Mouse (Mus musculus) CH12.LX (cell line): ENCODE data around the gene Rrp36. TPM values are rescaled to one million over a fixed set of nuclear protein-coding genes. Genes with fewer than 3 reads are reported as not detected.

ENCODE experiments used
- DNase-seq: peaks from one replicate; pipeline ENCODE4 v3.0.0-alpha.2; 2013; ENCODE audit errors: extremely low read depth
- H3K27ac ChIP-seq: 2 replicates; pipeline ENCODE4 v1.5.1; 2012; ENCODE audit warnings: low read depth, mild to moderate bottlenecking, control low read depth, moderate library complexity; ENCODE audit not compliant: insufficient read depth
- H3K27me3 ChIP-seq: replicated peaks from 2 replicates; pipeline ENCODE3; 2012; ENCODE audit warnings: inconsistent platforms
- H3K36me3 ChIP-seq, 2 experiments: replicated peaks in 1 of 2; 2 replicates each; pipeline versions ENCODE3 to v1.6.1; 2012; ENCODE audit warnings: inconsistent platforms in 1 of 2, low read length in 1 of 2, mild to moderate bottlenecking in 1 of 2, mixed read lengths in 1 of 2, moderate library complexity in 1 of 2; ENCODE audit not compliant: control insufficient read depth in 1 of 2, insufficient read depth in 1 of 2
- H3K4me1 ChIP-seq, 2 experiments: 2 replicates each; pipeline ENCODE4 v1.6.1; 2012; ENCODE audit warnings: inconsistent platforms in 1 of 2, moderate library complexity in 1 of 2; ENCODE audit not compliant: insufficient read depth in 2 of 2, control insufficient read depth in 1 of 2
- H3K4me2 ChIP-seq: 2 replicates; pipeline ENCODE4 v1.6.1; 2012; ENCODE audit warnings: low read depth, mild to moderate bottlenecking, control low read depth; ENCODE audit not compliant: poor library complexity, insufficient read depth, severe bottlenecking
- H3K4me3 ChIP-seq, 3 experiments: fragments of 150-350 bp in 1 of 3; sonication (generic) in 1 of 3; replicated peaks in 1 of 3; 2 replicates each; pipeline versions ENCODE3 to v1.5.1; 2011 to 2012; ENCODE audit warnings: low read depth in 2 of 3, low read length in 2 of 3, mild to moderate bottlenecking in 2 of 3, moderate library complexity in 2 of 3, control low read depth in 1 of 3, improper control_type of control experiment in 1 of 3, inconsistent platforms in 1 of 3, mixed read lengths in 1 of 3; ENCODE audit not compliant: poor library complexity in 1 of 3
- H3K79me2 ChIP-seq: replicated peaks from 2 replicates; pipeline ENCODE4 v1.6.1; 2012; ENCODE audit warnings: mild to moderate bottlenecking, moderate library complexity; ENCODE audit not compliant: control insufficient read depth, poor library complexity, insufficient read depth, severe bottlenecking; ENCODE audit errors: extremely low read depth
- H3K9ac ChIP-seq: 2 replicates; pipeline ENCODE4 v1.6.1; 2012; ENCODE audit warnings: low read depth, mild to moderate bottlenecking, control low read depth, moderate library complexity; ENCODE audit not compliant: insufficient read depth
- H3K9me3 ChIP-seq: replicated peaks from 2 replicates; pipeline ENCODE3; 2012; ENCODE audit warnings: low read length, inconsistent platforms, mixed read lengths
- BHLHE40 ChIP-seq: IDR thresholded peaks from 2 replicates; pipeline ENCODE4 v1.6.1; 2011; ENCODE audit warnings: mild to moderate bottlenecking, low read depth, low read length, improper control_type of control experiment
- CHD1 ChIP-seq: IDR thresholded peaks from 2 replicates; pipeline ENCODE4 v1.6.1; 2012; ENCODE audit warnings: low read depth, low read length, improper control_type of control experiment, inconsistent platforms
- CHD2 ChIP-seq: IDR thresholded peaks from 2 replicates; pipeline ENCODE4 v1.6.1; 2011; ENCODE audit warnings: low read length, improper control_type of control experiment
- E2F4 ChIP-seq: IDR thresholded peaks from 2 replicates; pipeline ENCODE4 v1.6.1; 2011; ENCODE audit warnings: low read depth, low read length, improper control_type of control experiment; ENCODE audit not compliant: insufficient replicate concordance
- ELF1 ChIP-seq: IDR thresholded peaks from 2 replicates; pipeline ENCODE4 v1.6.1; 2014; ENCODE audit warnings: low read depth, mild to moderate bottlenecking, inconsistent platforms, low read length, improper control_type of control experiment
- ETS1 ChIP-seq: conservative IDR thresholded peaks from 2 replicates; pipeline ENCODE4 v1.6.1; 2012; ENCODE audit warnings: low read depth, mild to moderate bottlenecking, inconsistent platforms, low read length, improper control_type of control experiment, moderate library complexity
- HCFC1 ChIP-seq: IDR thresholded peaks from 2 replicates; pipeline ENCODE4 v1.6.1; 2012; ENCODE audit warnings: low read depth, mild to moderate bottlenecking, inconsistent platforms, low read length, improper control_type of control experiment
- IRF4 ChIP-seq: IDR thresholded peaks from 2 replicates; pipeline ENCODE4 v1.6.1; 2014; ENCODE audit warnings: low read depth, mild to moderate bottlenecking, inconsistent platforms, low read length, improper control_type of control experiment
- JUND ChIP-seq: conservative IDR thresholded peaks from 2 replicates; pipeline ENCODE4 v1.6.1; 2011; ENCODE audit warnings: low read depth, low read length, improper control_type of control experiment
- KAT2A ChIP-seq: IDR thresholded peaks from 2 replicates; pipeline ENCODE4 v1.6.1; 2012; ENCODE audit warnings: low read length, improper control_type of control experiment, inconsistent platforms; ENCODE audit not compliant: insufficient replicate concordance
- MAX ChIP-seq: IDR thresholded peaks from 2 replicates; pipeline ENCODE4 v1.6.1; 2011; ENCODE audit warnings: low read length, improper control_type of control experiment
- MYC ChIP-seq: IDR thresholded peaks from 2 replicates; pipeline ENCODE4 v1.6.1; 2011; ENCODE audit warnings: low read depth, mild to moderate bottlenecking, improper control_type of control experiment, low read length
- NELFE ChIP-seq: IDR thresholded peaks from 2 replicates; pipeline ENCODE4 v1.6.1; 2011; ENCODE audit warnings: low read depth, low read length, improper control_type of control experiment
- NRF1 ChIP-seq: IDR thresholded peaks from 2 replicates; pipeline ENCODE4 v1.6.1; 2014; ENCODE audit warnings: low read depth, mild to moderate bottlenecking, inconsistent platforms, low read length, improper control_type of control experiment, moderate library complexity
- PAX5 ChIP-seq: IDR thresholded peaks from 2 replicates; pipeline ENCODE4 v1.6.1; 2012; ENCODE audit warnings: low read length, inconsistent platforms, mixed read lengths
- POLR2AphosphoS2 ChIP-seq: IDR thresholded peaks from 2 replicates; pipeline ENCODE4 v1.6.1; 2011; ENCODE audit warnings: low read depth, low read length, improper control_type of control experiment
- SIN3A ChIP-seq: IDR thresholded peaks from 2 replicates; pipeline ENCODE4 v1.6.1; 2012; ENCODE audit warnings: low read length, improper control_type of control experiment, inconsistent platforms
- SMC3 ChIP-seq: IDR thresholded peaks from 2 replicates; pipeline ENCODE4 v1.6.1; 2011; ENCODE audit warnings: low read depth, low read length, improper control_type of control experiment
- TCF12 ChIP-seq: IDR thresholded peaks from 2 replicates; pipeline ENCODE4 v1.6.1; 2014; ENCODE audit warnings: low read depth, mild to moderate bottlenecking, inconsistent platforms, low read length, improper control_type of control experiment
- USF1 ChIP-seq: IDR thresholded peaks from 2 replicates; pipeline ENCODE4 v1.6.1; 2014; ENCODE audit warnings: low read depth, mild to moderate bottlenecking, inconsistent platforms, low read length, improper control_type of control experiment
- USF2 ChIP-seq: conservative IDR thresholded peaks from 2 replicates; pipeline ENCODE4 v1.6.1; 2011; ENCODE audit warnings: low read depth, low read length, improper control_type of control experiment
- ZC3H11A ChIP-seq: IDR thresholded peaks from 2 replicates; pipeline ENCODE4 v1.6.1; 2012; ENCODE audit warnings: low read depth, mild to moderate bottlenecking, inconsistent platforms, low read length, improper control_type of control experiment
- ZMIZ1 ChIP-seq: IDR thresholded peaks from 2 replicates; pipeline ENCODE4 v1.6.1; 2012; ENCODE audit warnings: low read depth, mild to moderate bottlenecking, inconsistent platforms, low read length, improper control_type of control experiment
- ZNF384 ChIP-seq: IDR thresholded peaks from 2 replicates; pipeline ENCODE4 v1.6.1; 2012; ENCODE audit warnings: low read depth, low read length, improper control_type of control experiment, inconsistent platforms
- dilution Hi-C: fragments of 300-500 bp; cut with MboI; formaldehyde crosslinking; loops from 2 replicates; pipeline ENCODE4 v1.14.3; 2020; ENCODE audit warnings: low sequenced_read_pairs; ENCODE audit not compliant: extremely low pct_unique_long_range_greater_than_20kb, extremely low pct_ligation_motif_present
- in situ Hi-C: fragments of 300-500 bp; cut with MboI; formaldehyde crosslinking; loops from 3 replicates; pipeline ENCODE4 v1.14.3; 2019; ENCODE audit warnings: low sequenced_read_pairs, low pct_ligation_motif_present, low pct_unique_long_range_greater_than_20kb, mixed read lengths
- polyA plus RNA-seq: library from polyadenylated mRNA; unstranded; fragments of >175 nt; gene quantifications from 2 replicates; pipeline ENCODE4 v1.2.1, GENCODE M21; 2012; ENCODE audit warnings: low read depth; ENCODE audit not compliant: insufficient read length
- total RNA-seq, 2 experiments: library from RNA; depleted of rRNA; stranded (reverse); fragments of 300-350 nt in 1 of 2; fragments of >200 nt in 1 of 2; gene quantifications; 2 replicates each; pipeline ENCODE4 v1.2.3; 2012 to 2014

Rrp36 gene
- total and polyA plus RNA-seq, 3 experiments: 38.1 to 53.6 (median 46.1) TPM

GRCm38 (mm10) chr17:46642060-46642459, 32.1 kb downstream of the Rrp36 start:
- DNase-seq: no peak
- Histone ChIP-seq H3K4me3 (no peak overlapping the region), H3K9me3 (no peaks in the 10 kb centered on the region), H3K4me1 (peaks cover 3 to 17% of the 10 kb centered on the region in 2 experiments; a peak in 3 of 4 replicates), H3K27me3 (no peaks in the 10 kb centered on the region), H3K79me2 (peaks cover 8% of the 10 kb centered on the region), H3K9ac (no peak overlapping the region), H3K36me3 (peaks cover 0 to 34% of the 10 kb centered on the region in 2 experiments), H3K4me2 (no peak overlapping the region), H3K27ac (no peak overlapping the region)
- dilution Hi-C loops: no loop called here
- no peak for TF ChIP-seq CHD2
- TF ChIP-seq ZC3H11A: no peak
- no peak for TF ChIP-seq BHLHE40
- no peak for TF ChIP-seq PAX5
- TF ChIP-seq TCF12: no peak
- TF ChIP-seq ZMIZ1: no peak
- TF ChIP-seq MAX: no peak
- TF ChIP-seq ELF1: no peak
- TF ChIP-seq E2F4: no peak
- TF ChIP-seq JUND: no peak
- no peak for TF ChIP-seq SMC3
- TF ChIP-seq SIN3A: no peak
- TF ChIP-seq CHD1: no peak
- TF ChIP-seq POLR2AphosphoS2: no peak
- TF ChIP-seq KAT2A: no peak
- no peak for TF ChIP-seq USF1
- in situ Hi-C loops: no loop called here

- dilution Hi-C loops (no loop called here), in situ Hi-C loops (no loop called here)
- Histone ChIP-seq H3K9me3 (no peaks in the 10 kb centered on the region), H3K4me2 (no peak overlapping the region), H3K4me1 (peaks cover 3 to 9% of the 10 kb centered on the region in 2 experiments; a peak in 3 of 4 replicates), H3K79me2 (no peaks in the 10 kb centered on the region), H3K9ac (no peak overlapping the region), H3K27ac (no peak overlapping the region), H3K4me3 (no peak overlapping the region), H3K36me3 (peaks cover 0 to 49% of the 10 kb centered on the region in 2 experiments), H3K27me3 (no peaks in the 10 kb centered on the region)
- TF ChIP-seq USF2 (no peak), KAT2A (no peak), IRF4 (no peak), HCFC1 (no peak), SIN3A (no peak), MYC (no peak), ZNF384 (no peak), NELFE (no peak), NRF1 (no peak), CHD1 (no peak), BHLHE40 (no peak), ETS1 (no peak)
- DNase-seq: no peak
Measured at GRCm38 (mm10) chr17:46639929-46640328, 34.2 kb downstream of the Rrp36 start.
